ENCODE assay signal across 9 mouse cellular contexts in genomic region chr7:96519216-96519615, GRCm38 (mm10).
DNase-seq lines count a peak whose midpoint lies in the region; TF ChIP-seq lines count a peak whose summit lies in the region.
"Had no signal": no experiment of that assay in that cellular context is flagged by ENCODE, and none has a peak within 500 bp of the region (broad histone marks: within the 10 kb centered on the region; RNA-seq: fewer than 3 reads in every experiment).

No protein-coding gene starts in this region.

- no peak overlapping the region for H3K27ac ChIP-seq in embryonic fibroblast, embryonic 13.5 days (ENCODE audit: insufficient read depth, low read length)
- H3K27ac ChIP-seq: stomach, embryonic 15.5 days had no signal

- H3K4me3 ChIP-seq in embryonic fibroblast, embryonic 13.5 days (ENCODE audit: insufficient read depth, low read length) = no peak overlapping the region
- H3K4me3 ChIP-seq: stomach, embryonic 15.5 days had no signal

- DNase-seq in cerebellum, adult 18-20 months = peak; percentile 47 to 55
- no peak for DNase-seq in cerebellum, adult 11-12 months
- peak; percentile 31 for DNase-seq in thymus, postnatal 0 days (ENCODE audit: low spot score)
- DNase-seq in thymus, postnatal 36 days = no peak
- DNase-seq in large intestine, adult 2 months (ENCODE audit: low read depth, low spot score) = peak; percentile 7
- peak; percentile 33 for DNase-seq in skeletal muscle tissue, adult 2 months (ENCODE audit: low read depth, low spot score)
- DNase-seq in right cerebral cortex, postnatal 25 days = no peak

- WGBS in large intestine, adult 2 months = 1% methylated on average over 2 of the region's 2 CpGs

- peak; percentile 77; the same call in 1 of the 2 replicates for TF ChIP-seq CTCF in embryonic fibroblast, embryonic 13.5 days (IDR thresholded peaks at IDR 0.05; ENCODE audit: borderline replicate concordance, insufficient read depth, low read length)

- no peak for TF ChIP-seq POLR2A in embryonic fibroblast, embryonic 13.5 days (IDR thresholded peaks at IDR 0.05; ENCODE audit: low read depth, low read length)

- H3K4me1 ChIP-seq in embryonic fibroblast, embryonic 13.5 days (ENCODE audit: control insufficient read depth, insufficient read depth, low read length) = peaks cover 7% of the 10 kb centered on the region

Comparison
In these comparisons a context has a peak if more than half of its experiments do, and no peak if none do; other contexts are left out.
1. DNase-seq: peak in cerebellum, adult 18-20 months (2 of 2), thymus, postnatal 0 days (single experiment), large intestine, adult 2 months (single experiment) and skeletal muscle tissue, adult 2 months (single experiment); none in cerebellum, adult 11-12 months (single experiment), thymus, postnatal 36 days (0 of 2) and right cerebral cortex, postnatal 25 days (single experiment).